Mouse (Mus musculus): ENCODE data around the gene Trim69.
"Not testable (repeated sequence)": the region's sequence is repeated elsewhere in the genome, so short reads cannot be mapped to it uniquely, and the experiment has no call there.

The Trim69 gene

DNA sequence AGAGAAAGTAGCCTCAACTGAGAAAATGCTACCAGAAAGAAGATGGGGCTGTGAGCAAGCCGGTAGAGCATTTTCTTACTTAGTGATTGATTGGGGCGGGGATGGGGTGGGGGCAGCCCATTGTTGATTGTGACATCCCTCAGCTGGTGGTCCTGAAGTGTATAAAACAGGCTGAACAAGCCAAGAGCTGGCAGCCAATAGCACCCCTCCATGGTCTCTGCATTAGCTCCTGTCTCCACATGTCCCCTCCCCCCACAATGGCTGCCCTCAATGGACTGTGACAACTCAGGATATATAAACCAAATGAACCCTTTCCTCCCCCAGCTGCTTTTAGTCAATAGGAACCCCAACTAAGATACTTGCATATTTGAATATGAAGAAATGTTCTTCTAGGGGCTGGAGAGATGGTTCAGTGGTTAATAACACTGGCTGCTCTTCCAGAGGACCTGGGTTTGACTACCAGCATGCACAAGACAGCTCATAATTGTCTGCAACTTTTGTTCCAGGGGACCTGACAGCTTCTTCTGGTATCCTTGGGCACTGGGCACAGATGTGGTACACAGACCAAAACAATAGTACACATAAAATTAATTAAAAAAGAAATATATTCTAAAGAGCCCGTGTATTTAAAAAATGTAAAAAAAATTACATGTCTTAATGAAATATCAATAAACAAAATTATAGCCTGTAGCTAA is 50.2 kb downstream of the Trim69 start:
- no peak for DNase-seq (ENCODE audit: low spot score)

DNA sequence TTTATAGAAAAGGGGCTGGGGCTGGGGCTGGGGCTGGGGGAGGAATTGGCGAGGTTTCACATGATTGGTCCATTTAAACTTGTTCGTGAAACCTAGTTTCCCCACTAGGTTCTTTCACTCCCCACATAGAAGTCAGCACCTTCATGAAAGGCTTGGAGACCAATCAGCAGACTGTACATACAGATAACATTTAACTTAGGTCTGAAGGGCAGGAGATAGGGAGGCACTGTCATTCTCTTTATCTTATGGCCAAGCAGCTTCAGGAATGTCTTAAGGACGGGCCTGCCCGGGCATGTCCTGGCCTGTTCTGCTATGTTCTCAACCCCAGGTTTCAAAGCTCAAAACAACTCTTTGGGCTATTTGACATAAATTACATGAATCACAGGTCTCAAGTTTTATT is 56.6 kb downstream of the Trim69 start:
- DNase-seq (ENCODE audit: low spot score), result not testable (repeated sequence)

GRCm38 (mm10) chr2:122218234-122218633 is 57.7 kb downstream of the Trim69 start:
- no peak for DNase-seq (ENCODE audit: low spot score)

DNA sequence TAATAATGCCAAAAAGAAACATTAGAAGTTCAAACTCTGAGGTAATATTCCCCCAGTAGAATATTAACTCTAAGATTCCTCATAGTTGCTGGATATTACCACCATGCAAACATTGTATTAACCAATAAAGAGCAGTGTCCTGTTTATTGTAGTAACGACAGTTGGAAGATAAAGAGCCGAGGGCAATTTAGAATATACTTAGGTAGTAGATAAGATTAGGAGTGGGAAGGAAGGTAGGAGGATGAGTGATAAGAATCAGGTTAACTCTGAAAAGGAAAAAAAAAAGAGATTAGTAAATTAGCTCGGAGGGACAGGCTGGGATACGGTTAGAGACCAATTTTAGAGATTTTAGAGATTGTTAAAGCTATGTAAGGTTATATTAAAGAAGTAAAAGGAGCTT is 60.9 kb downstream of the Trim69 start:
- no peak for DNase-seq (ENCODE audit: low spot score)

DNA sequence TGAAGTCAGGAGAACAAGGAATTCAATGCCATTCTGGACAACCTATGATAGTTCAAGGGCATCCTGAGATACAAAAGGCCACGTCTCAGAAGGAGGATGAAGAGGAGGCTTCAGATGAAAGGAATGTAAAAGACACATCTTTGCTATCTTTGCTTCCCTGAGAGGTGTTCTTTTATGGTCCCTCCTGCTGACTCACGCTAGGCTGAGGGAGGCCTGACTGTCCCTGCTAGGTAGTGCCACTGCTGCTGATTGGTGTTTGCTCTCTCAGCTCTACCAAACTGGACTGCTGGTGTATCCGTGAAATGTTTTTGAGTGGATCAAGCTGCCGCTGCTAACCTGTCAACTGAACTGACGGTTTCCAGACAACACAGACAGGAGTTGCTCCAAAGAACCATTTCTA is 61.3 kb downstream of the Trim69 start:
- no peak for DNase-seq (ENCODE audit: low spot score)

- no peak for DNase-seq (ENCODE audit: low spot score)
Observed at GRCm38 (mm10) chr2:122222272-122222671, 61.8 kb downstream of the Trim69 start.

- DNase-seq (ENCODE audit: low spot score), result no peak
Observed at GRCm38 (mm10) chr2:122223654-122224053, 63.2 kb downstream of the Trim69 start.
